Mouse (Mus musculus) G1E (cell line): ENCODE measurements at regions not wholly inside any gene's neighbourhood (a gene's known extent, or its start where the extent isn't known, plus 50 kb on each side); places are given as distances from the start of the nearest gene placed in this dataset.

Source experiments
- CTCF ChIP-seq: IDR thresholded peaks from 2 replicates; pipeline ENCODE4 v1.5.1; 2012; ENCODE audit warnings: low read depth, low read length, inconsistent platforms, mixed read lengths
- GATA1 ChIP-seq: IDR thresholded peaks from 2 replicates; pipeline ENCODE4 v1.6.1; 2012; ENCODE audit warnings: borderline replicate concordance, low read length, inconsistent platforms, mixed read lengths
- GATA2 ChIP-seq: IDR thresholded peaks from 2 replicates; pipeline ENCODE4 v1.6.1; 2012; ENCODE audit warnings: low read depth, low read length, inconsistent platforms, borderline replicate concordance
- POLR2AphosphoS5 ChIP-seq: IDR thresholded peaks from 2 replicates; pipeline ENCODE4 v1.6.1; 2012; ENCODE audit warnings: low read depth, low read length, inconsistent platforms; ENCODE audit not compliant: insufficient replicate concordance

- no peak for TF ChIP-seq CTCF
- no peak for TF ChIP-seq GATA1
- TF ChIP-seq POLR2AphosphoS5: no peak
- TF ChIP-seq GATA2: no peak
Measured at GRCm38 (mm10) chr2:146637573-146637972, 125.4 kb upstream of the Ralgapa2 start.
